Mouse (Mus musculus) layer of hippocampus, adult 2 months (tissue): ENCODE measurements at regions not wholly inside any gene's neighbourhood (a gene's known extent, or its start where the extent isn't known, plus 50 kb on each side); places are given as distances from the start of the nearest gene placed in this dataset.
A peak's percentile ranks its signal among the peaks of the same experiment; 100 is the strongest.

Source experiments
- DNase-seq, 2 experiments: peaks; one replicate each; pipeline ENCODE4 v3.0.0; 2022; ENCODE audit warnings: low spot score in 2 of 2
- H3K27ac ChIP-seq: fragments of 200-600 bp; 2 replicates; pipeline ENCODE4 v1.8.1; 2022
- H3K4me3 ChIP-seq: fragments of 200-600 bp; 2 replicates; pipeline ENCODE4 v1.8.1; 2022; ENCODE audit warnings: mild to moderate bottlenecking
- CTCF ChIP-seq: fragments of 200-600 bp; conservative IDR thresholded peaks from 2 replicates; pipeline ENCODE4 v1.8.1; 2022; ENCODE audit warnings: antibody characterized with exemption, mild to moderate bottlenecking, moderate library complexity
- microRNA-seq, 2 experiments: library from miRNA; unstranded; fragments of <30 nt; microRNA quantifications; one replicate each; pipeline ENCODE4 v1.2.0; 2021

DNA sequence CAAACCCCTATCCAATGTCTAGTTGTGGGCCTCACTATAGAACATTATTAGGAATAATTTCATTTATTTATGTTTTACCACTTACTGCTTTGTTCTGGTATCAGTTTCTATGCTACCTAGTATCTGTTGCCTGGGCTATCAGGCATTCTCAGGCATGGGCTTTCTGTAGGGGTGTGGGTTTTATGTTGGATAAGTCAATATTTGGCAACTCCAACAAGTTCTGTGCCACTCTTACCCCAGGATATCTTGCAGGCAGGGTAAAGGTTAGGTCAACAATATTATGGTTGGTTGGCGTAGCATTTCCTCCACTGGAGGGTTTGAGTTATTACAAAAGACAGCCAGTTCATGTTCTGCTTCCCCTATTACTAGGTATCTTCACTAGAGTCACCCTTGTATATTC lies 65.8 kb downstream of the Smim10l1 start:
- no peak overlapping the region for H3K27ac ChIP-seq
- no peak for DNase-seq
- TF ChIP-seq CTCF = no peak
- no peak overlapping the region for H3K4me3 ChIP-seq

DNA sequence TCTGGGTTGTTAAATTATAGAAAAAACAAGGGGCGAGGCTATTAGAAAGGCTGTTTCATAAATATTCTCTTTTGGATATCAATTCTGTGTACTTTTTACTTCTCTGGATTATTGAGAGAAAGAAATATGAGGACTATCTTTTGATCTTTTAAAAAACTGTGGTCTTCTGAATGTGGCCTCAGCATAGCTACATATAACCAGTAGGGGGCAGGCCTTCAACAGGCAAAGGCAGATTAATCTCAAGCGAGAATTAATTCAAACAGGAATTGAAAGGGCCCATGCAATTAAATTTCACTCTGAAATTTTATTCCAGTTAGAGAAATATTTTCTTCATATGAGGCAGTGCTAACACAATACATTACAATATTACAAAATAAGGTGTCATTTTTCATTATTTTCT lies 66.6 kb downstream of the Smim10l1 start:
- DNase-seq = no peak
- no peak overlapping the region for H3K27ac ChIP-seq
- H3K4me3 ChIP-seq = no peak overlapping the region
- TF ChIP-seq CTCF = peak; percentile 54

DNA sequence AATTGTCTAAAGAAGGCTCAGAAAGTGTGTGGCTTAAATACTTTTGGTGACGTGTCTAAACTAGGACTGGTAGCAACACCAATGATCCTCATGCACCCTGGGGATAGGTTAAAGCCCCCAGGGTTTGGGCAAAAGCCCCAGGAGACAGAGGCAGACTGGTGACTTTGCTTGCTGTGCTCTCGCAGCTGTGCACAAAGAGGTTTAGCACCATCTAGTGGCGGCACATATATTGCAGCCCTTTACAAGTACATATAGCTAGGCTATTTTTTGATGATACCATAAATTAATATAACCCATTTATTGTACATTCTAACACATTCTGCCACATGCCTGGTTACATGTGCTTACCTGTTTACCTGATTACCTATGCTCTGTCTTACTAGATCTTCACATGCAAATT lies 85.8 kb upstream of the 5530400C23Rik start:
- peak; percentile 86 for TF ChIP-seq CTCF
- H3K27ac ChIP-seq = no peak overlapping the region
- no peak overlapping the region for H3K4me3 ChIP-seq
- peak; percentile 5 to 61 for DNase-seq

Small RNA genes lying in the stretch of these regions (microRNA-seq; reads per million reads assigned to microRNA genes)
- 0 reads per million in 2 experiments for gene Gm23403
- gene Gm25019 = 0 reads per million in 2 experiments
